Mouse (Mus musculus): ENCODE results near the gene Slc39a9.

DNA sequence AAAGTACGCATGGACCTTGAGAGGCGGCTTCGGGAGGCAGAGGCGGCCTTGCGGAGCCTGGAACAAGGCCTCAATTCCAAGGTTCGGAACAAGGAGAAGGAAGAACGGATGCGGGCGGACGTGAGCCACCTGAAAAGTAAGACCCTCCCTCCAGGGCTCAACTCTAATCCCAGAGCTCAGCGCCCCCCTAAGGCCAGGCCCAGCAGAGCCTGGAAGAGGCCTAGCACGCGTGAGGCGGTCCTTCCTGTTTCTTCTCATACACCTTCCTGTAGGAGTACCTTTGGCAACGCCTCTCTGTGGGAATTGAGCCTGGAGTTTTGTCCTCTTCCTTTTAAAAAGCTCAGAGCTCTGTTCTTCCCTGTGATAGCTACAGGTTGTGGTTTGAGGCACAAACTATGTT, 77.8 kb downstream of the Slc39a9 start:
- no peak for TF ChIP-seq CTCF (IDR thresholded peaks at IDR 0.05; ENCODE audit: control insufficient read depth, insufficient read depth, insufficient replicate concordance, low read depth, low read length)
- no peak for TF ChIP-seq POLR2A (IDR thresholded peaks at IDR 0.05; ENCODE audit: control insufficient read depth, low read depth, low read length)

Measured in testis, adult 2 months (tissue).